Mouse (Mus musculus): ENCODE measurements around the gene Sf3a2. TPM values are rescaled to one million over a fixed set of nuclear protein-coding genes. Genes with fewer than 3 reads are reported as not detected.
A peak's percentile ranks its signal among the peaks of the same experiment; 100 is the strongest.

The Sf3a2 gene
- polyA plus RNA-seq, 1 experiment from 2014 or later = 78.9 TPM

DNA sequence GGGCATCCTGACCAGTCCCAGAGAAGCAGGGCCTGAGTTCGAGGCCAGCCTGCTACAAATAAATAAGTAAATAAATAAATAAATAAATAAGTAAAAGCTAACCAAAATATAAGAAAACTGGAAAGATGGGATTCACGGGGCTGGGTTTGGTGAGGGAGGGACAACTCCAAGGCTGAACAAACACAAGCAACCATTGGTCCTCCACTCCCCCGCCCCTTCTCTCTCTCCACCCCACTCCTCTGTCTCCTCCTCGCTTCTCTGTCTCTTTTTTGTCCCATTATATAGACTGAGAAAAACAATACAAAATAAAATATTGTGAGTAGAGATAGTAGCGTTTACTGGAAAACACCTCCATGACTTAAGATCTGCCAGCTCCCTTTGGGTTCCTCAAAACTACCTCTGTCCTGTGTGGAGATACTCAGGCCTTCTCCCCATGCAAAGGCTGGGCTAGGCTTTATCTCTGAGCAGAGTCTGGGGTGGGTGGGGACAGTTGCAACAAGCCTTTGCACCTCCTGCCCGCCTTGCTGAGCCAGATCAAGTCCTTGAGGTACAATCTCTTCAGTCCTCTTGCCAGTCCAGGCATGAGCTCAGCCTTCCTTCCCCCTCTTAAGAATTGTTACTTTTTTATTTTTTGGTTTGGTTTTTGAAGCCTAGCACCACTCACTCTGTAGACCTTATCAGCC, 20.7 kb downstream of the Sf3a2 start:
- Histone ChIP-seq H3K27me3 (no peaks in the 10 kb centered on the region), H3K27ac (no peak overlapping the region), H3K9ac (no peak overlapping the region), H3K4me1 (no peaks in the 10 kb centered on the region), H3K9me3 (no peaks in the 10 kb centered on the region), H3K4me3 (no peak overlapping the region), H3K4me2 (no peak overlapping the region), H3K36me3 (no peaks in the 10 kb centered on the region)
- ATAC-seq (ENCODE audit: insufficient number of reproducible peaks, insufficient read depth, low FRiP score, low TSS enrichment, low read depth) = no peak
- WGBS = 59% methylated on average over 6 of the region's 6 CpGs

DNA sequence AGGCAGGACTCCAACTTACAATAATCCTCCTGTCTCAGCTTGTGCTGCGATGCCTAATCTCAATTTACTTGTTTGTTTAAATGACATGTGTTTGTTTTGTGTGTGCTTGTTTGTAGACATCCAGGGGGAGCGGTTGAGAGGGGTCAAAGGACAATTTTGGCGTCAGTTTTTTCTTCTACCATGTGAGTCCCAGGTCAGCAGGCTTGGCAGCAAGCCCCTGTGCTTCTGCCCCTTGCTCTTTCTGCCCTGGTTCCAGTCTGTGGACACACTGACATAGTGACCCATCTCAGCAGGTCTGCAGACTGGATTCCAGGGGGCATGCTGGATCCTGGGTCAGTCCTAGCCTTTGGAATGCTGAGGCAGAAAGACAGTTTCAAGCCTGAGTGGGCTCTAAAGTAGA, 21.4 kb downstream of the Sf3a2 start:
- Histone ChIP-seq H3K36me3 (no peaks in the 10 kb centered on the region), H3K27ac (no peak overlapping the region), H3K4me1 (no peaks in the 10 kb centered on the region), H3K4me2 (no peak overlapping the region), H3K27me3 (no peaks in the 10 kb centered on the region), H3K4me3 (no peak overlapping the region), H3K9ac (no peak overlapping the region), H3K9me3 (no peaks in the 10 kb centered on the region)
- 46% methylated on average over 3 of the region's 3 CpGs for WGBS
- ATAC-seq (ENCODE audit: insufficient number of reproducible peaks, insufficient read depth, low FRiP score, low TSS enrichment, low read depth) = no peak

DNA sequence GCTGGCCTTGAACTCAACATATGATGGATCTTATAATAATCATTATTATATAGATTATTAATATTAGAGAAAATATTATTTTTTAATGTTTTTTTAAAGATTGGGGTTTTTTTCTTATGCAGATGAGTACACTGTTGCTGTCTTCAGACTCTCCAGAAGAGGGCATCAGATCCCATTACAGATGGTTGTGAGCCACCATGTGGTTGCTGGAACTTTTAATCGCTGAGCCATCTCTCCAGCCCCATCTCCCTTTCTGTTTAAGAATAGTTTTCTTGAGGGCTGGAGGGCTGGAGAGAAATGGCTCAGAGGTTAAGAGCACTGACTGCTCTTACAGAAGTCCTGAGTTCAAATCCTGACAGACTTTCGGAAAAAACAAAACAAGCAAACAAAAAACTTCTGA, 24.0 kb downstream of the Sf3a2 start:
- 41% methylated on average over 2 of the region's 2 CpGs for WGBS

DNA sequence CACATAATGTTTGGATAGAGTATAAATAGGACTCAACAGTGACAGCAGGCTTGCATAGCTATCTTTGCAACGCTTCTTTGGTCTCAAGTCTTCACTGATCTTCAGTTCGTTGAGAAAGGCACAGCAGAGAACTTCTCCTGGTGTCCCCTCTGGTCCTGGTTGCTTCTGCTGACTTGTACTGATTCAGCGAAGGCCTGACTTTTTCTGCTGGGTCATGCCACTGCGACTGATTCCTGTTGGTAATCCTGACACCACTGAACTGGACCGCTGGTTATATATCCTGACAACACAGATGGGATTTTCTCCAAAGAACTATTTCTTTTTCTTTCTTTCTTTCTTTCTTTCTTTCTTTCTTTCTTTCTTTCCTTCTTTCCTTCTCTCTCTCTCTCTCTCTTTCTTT, 24.5 kb downstream of the Sf3a2 start:
- Histone ChIP-seq H3K36me3 (no peaks in the 10 kb centered on the region), H3K9me3 (no peaks in the 10 kb centered on the region), H3K4me1 (peaks cover 2% of the 10 kb centered on the region), H3K4me3 (no peak overlapping the region), H3K27me3 (no peaks in the 10 kb centered on the region), H3K27ac (no peak overlapping the region), H3K9ac (no peak overlapping the region), H3K4me2 (no peak overlapping the region)
- 93% methylated on average over 5 of the region's 5 CpGs for WGBS
- no peak for ATAC-seq (ENCODE audit: insufficient number of reproducible peaks, insufficient read depth, low FRiP score, low TSS enrichment, low read depth)

More for the DNA sequence above, 24.0 kb downstream of the Sf3a2 start:
- ATAC-seq (ENCODE audit: insufficient number of reproducible peaks, insufficient read depth, low FRiP score, low TSS enrichment, low read depth) = no peak
- no peaks in the 10 kb centered on the region for H3K36me3 ChIP-seq
- no peak overlapping the region for H3K27ac ChIP-seq
- H3K4me3 ChIP-seq = no peak overlapping the region
- no peaks in the 10 kb centered on the region for H3K4me1 ChIP-seq
- H3K27me3 ChIP-seq = no peaks in the 10 kb centered on the region
- no peaks in the 10 kb centered on the region for H3K9me3 ChIP-seq
- H3K4me2 ChIP-seq = no peak overlapping the region
- H3K9ac ChIP-seq = no peak overlapping the region

DNA sequence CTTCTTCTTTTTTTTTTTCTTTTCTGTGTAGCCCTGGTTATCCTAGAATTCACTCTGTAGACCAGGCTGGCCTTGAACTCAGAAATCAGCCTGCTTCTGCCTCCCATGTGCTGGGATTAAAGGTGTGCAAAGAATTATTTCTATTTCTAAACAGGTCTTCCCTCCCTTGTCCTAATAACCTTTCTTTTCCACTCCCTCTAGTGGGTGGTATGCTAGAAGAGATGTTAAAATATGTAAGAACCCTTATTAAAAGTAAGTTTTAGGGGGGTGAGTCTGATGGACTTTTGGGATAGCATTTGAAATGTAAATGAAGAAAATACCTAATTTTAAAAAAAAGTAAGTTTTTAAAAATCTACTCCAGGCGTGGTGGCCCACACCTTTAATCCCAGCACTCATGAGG, 25.3 kb downstream of the Sf3a2 start:
- WGBS = 82% methylated on average over 1 of the region's 1 CpGs
- peaks cover 2% of the 10 kb centered on the region for H3K36me3 ChIP-seq
- H3K27me3 ChIP-seq = no peaks in the 10 kb centered on the region
- no peak overlapping the region for H3K4me2 ChIP-seq
- no peaks in the 10 kb centered on the region for H3K9me3 ChIP-seq
- H3K9ac ChIP-seq = no peak overlapping the region
- H3K4me3 ChIP-seq = no peak overlapping the region
- H3K4me1 ChIP-seq = peaks cover 10% of the 10 kb centered on the region
- no peak for ATAC-seq (ENCODE audit: insufficient number of reproducible peaks, insufficient read depth, low FRiP score, low TSS enrichment, low read depth)
- H3K27ac ChIP-seq = no peak overlapping the region

DNA sequence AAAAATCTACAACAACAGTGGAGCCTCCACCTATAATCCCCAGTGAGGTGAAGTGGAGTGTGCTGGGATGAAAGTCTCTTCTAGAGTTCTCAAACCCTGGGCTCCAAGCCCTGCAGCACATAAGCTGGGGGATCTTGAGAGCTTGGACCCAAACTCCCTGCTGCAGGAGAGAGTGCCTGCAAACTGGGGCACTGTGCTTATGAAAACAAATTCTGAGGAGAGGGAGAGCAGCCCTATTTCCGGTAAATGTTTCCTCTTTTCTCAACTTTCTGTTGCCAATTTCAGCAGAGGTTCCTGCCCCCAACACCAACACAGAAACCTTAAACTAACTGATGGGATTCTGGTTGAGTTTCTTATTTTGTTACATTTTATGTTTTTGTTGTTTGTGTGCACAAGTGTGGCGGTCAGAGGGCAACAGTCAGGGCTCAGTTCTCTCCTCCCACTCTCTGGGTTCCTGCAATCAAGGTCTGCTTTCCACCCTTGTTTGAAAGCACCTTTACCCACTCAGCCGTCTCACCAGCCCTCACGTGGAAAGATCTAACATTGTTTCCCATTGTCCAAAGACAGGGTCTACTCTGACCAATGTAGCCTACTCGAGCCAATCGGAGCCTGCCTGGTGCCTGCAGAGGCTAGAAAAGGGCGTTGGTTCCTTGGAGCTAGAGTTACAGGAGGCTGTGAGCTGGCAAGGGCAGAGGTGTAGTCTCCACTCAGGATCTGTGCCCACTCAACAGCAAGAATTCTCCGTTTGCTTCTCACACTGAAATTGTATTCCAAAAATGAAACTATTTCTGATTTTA, 26.0 kb downstream of the Sf3a2 start:
- WGBS = 66% methylated on average over 8 of the region's 8 CpGs
- Histone ChIP-seq H3K27ac (no peak overlapping the region), H3K27me3 (no peaks in the 10 kb centered on the region), H3K4me3 (no peak overlapping the region), H3K9ac (no peak overlapping the region), H3K36me3 (peaks cover 6% of the 10 kb centered on the region), H3K9me3 (no peaks in the 10 kb centered on the region), H3K4me2 (no peak overlapping the region), H3K4me1 (peaks cover 13% of the 10 kb centered on the region)
- no peak for ATAC-seq (ENCODE audit: insufficient number of reproducible peaks, insufficient read depth, low FRiP score, low TSS enrichment, low read depth)

DNA sequence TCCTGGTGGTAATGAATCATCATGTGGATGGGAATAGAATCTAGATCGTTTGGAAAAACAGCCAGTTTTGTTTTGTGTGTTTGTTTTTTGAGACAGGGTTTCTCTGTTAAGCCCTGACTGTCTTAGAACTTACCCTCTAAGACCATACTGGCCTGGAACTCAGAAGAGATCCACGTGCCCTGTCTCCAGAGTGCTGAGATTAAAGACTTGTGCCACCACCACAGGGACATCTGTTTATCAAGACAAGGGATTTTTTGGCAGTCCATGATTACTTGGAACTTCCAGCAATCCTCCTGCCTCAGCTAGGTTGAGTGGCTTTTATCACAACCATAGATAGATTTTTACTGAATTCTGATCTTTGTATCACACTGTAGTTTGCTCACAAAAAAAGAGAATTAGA, 26.8 kb downstream of the Sf3a2 start:
- peaks cover 21% of the 10 kb centered on the region for H3K4me1 ChIP-seq
- H3K27me3 ChIP-seq = no peaks in the 10 kb centered on the region
- no peak overlapping the region for H3K4me2 ChIP-seq
- WGBS = 71% methylated on average over 2 of the region's 2 CpGs
- H3K9ac ChIP-seq = no peak overlapping the region
- no peak overlapping the region for H3K4me3 ChIP-seq
- peaks cover 14% of the 10 kb centered on the region for H3K36me3 ChIP-seq
- H3K27ac ChIP-seq = no peak overlapping the region
- no peak for ATAC-seq (ENCODE audit: insufficient number of reproducible peaks, insufficient read depth, low FRiP score, low TSS enrichment, low read depth)
- no peaks in the 10 kb centered on the region for H3K9me3 ChIP-seq

DNA sequence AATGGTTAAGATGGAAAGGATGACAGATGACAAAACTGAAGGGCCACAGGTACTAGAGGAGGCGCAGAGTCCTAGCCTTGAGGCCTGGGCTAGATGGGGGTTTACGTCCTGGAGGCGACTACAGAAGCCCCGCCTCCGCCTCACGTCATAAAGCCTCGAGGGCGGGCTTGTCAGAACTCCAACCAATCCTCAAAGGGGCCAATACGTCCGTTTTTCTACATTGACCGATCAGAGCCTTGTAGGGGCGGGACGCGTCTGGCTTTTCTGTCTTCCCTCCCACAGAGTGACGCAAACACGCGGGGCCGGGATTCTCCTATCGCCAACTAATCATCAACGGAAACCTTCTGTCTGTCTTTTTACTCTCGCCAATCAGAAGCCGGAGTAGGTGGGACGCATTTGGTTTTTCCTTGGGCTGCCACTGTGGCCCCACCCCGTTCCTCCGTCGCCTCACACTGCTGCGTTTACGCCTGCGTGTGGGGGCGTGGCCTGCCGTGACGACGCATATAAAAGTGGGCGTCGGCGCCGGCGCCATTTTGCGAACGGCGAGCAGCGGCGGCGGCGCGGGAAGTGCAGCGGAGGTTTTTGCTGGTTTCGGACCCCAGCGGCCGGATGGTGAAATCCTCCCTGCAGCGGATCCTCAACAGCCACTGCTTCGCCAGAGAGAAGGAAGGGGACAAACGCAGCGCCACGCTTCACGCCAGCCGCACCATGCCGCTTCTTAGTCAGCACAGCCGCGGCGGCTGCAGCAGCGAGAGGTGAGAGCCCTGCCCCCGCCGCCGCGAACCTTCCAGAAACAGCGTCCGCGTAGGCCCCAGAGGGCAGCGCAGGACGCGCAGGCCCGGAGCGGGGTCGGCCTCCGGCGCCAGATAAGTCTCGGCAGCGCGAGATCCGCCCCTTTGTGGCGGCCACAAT, 28.4 kb downstream of the Sf3a2 start, which contains the start of gene Oaz1:
TSS of gene Oaz1 (plus strand) at position 506 of the 912 bp plus-strand sequence.
- H3K4me2 ChIP-seq = peak within 1 kb of the TSS; percentile 99
- no peaks in the 10 kb centered on the region for H3K27me3 ChIP-seq
- no peaks in the 10 kb centered on the region for H3K9me3 ChIP-seq
- peak within 1 kb of the TSS; percentile 95 for H3K9ac ChIP-seq
- WGBS = under 1% methylated on average over 81 of the region's 82 CpGs
- H3K4me1 ChIP-seq = peaks cover 37% of the 10 kb centered on the region
- H3K27ac ChIP-seq = peak within 1 kb of the TSS; percentile 86
- peaks cover 27% of the 10 kb centered on the region for H3K36me3 ChIP-seq
- ATAC-seq (ENCODE audit: insufficient number of reproducible peaks, insufficient read depth, low FRiP score, low TSS enrichment, low read depth) = peak; percentile 97
- peak within 1 kb of the TSS; percentile 78 for H3K4me3 ChIP-seq

DNA sequence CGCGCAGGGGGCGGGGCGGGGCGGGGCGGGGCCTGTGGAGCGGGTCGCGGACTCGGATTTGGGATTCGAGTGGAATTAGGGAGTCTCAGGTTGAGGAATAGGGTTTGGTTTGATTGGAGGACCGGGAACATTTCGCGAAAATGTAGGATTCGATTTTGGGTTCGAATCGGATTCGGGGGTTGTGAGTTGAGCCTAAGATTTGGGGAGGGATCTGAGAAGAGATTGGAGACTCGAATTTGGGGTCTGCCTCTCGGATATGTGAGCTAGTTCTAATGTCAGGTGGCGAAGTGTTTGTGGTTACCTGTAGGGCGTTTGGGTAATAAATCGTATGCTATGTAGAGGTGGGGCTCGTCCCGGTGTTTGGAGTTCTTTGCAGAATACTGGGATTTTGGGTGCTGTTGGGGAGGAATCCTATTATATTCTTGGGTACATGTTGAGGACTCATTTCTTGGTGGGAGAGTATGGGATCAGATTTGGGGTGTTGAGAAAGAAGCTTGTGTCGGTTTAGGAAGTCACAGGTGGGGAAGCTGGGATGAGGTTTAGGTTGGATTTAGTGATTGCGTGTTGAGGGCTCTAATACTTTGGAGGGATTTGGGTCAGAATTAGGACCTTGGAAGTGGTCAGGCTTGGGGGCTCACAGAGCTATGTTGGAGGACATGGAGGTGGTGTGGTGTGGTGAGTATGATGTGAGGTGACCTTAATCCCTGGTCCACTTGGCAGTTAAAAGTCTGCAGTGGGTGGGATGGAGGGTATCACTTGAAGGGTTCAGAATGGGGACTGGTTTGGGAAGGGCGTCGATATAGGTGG, 29.3 kb downstream of the Sf3a2 start:
- no peak for ATAC-seq (ENCODE audit: insufficient number of reproducible peaks, insufficient read depth, low FRiP score, low TSS enrichment, low read depth)
- Histone ChIP-seq H3K4me3 (peak overlapping the region; percentile 78), H3K9ac (peak overlapping the region; percentile 95), H3K4me2 (peak overlapping the region; percentile 99), H3K36me3 (peaks cover 28% of the 10 kb centered on the region), H3K9me3 (no peaks in the 10 kb centered on the region), H3K27me3 (no peaks in the 10 kb centered on the region), H3K4me1 (peaks cover 38% of the 10 kb centered on the region), H3K27ac (peak overlapping the region; percentile 86; the same call in 1 of the 2 replicates)
- 7% methylated on average over 29 of the region's 29 CpGs for WGBS

DNA sequence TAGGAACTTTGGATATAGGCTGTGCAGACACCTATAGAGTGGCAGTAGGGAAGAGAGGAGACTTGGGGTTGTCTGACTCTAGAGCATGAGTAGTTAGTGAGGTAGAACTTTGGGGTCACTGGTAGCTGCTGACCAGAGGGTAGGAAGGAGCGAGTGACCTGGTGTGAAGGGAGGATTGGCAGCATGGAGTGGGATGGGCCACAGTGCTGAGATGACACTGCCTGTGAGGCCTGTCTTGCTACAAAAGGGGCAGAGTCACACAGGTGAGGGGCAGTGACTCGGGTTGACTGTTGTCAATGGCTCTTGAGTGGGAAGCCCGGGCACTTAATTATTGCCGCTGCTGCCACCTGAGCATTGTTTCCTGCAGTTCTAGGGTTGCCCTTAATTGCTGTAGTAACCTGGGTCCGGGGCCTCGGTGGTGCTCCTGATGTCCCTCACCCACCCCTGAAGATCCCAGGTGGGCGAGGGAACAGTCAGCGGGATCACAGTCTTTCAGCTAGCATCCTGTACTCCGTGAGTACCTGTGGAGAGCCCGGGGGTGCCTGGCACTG, 29.9 kb downstream of the Sf3a2 start:
- H3K4me1 ChIP-seq = peaks cover 38% of the 10 kb centered on the region
- peak overlapping the region; percentile 78 for H3K4me3 ChIP-seq
- H3K27ac ChIP-seq = peak overlapping the region; percentile 8; the same call in 1 of the 2 replicates
- no peaks in the 10 kb centered on the region for H3K9me3 ChIP-seq
- peak overlapping the region; percentile 99 for H3K4me2 ChIP-seq
- WGBS = 72% methylated on average over 10 of the region's 10 CpGs
- ATAC-seq (ENCODE audit: insufficient number of reproducible peaks, insufficient read depth, low FRiP score, low TSS enrichment, low read depth) = no peak
- H3K9ac ChIP-seq = peak overlapping the region; percentile 95
- H3K27me3 ChIP-seq = no peaks in the 10 kb centered on the region
- H3K36me3 ChIP-seq = peaks cover 31% of the 10 kb centered on the region

Data from embryonic facial prominence, embryonic 13.5 days (tissue).